Mouse (Mus musculus) G1E (cell line): ENCODE data around the gene Fxyd6. TPM values are rescaled to one million over a fixed set of nuclear protein-coding genes. Genes with fewer than 3 reads are reported as not detected.

Experiments used
- ATAC-seq: 2 replicates; pipeline ENCODE4 v1.8.0; 2016; ENCODE audit warnings: mild to moderate bottlenecking; ENCODE audit not compliant: insufficient number of reproducible peaks, poor library complexity, low FRiP score, severe bottlenecking; ENCODE audit errors: extremely low read depth
- DNase-seq: peaks from one replicate; pipeline ENCODE4 v3.0.0; 2012; ENCODE audit warnings: low spot score
- H3K27me3 ChIP-seq: 2 replicates; pipeline ENCODE4 v1.6.1; 2012; ENCODE audit warnings: mild to moderate bottlenecking, low read length, inconsistent platforms; ENCODE audit not compliant: insufficient read depth
- H3K36me3 ChIP-seq: replicated peaks from 2 replicates; pipeline ENCODE3; 2012; ENCODE audit warnings: mild to moderate bottlenecking, inconsistent platforms
- H3K4me1 ChIP-seq: 2 replicates; pipeline ENCODE4 v1.6.1; 2012; ENCODE audit warnings: low read depth, low read length, inconsistent platforms, mixed read lengths; ENCODE audit not compliant: insufficient read depth
- H3K4me3 ChIP-seq: 2 replicates; pipeline ENCODE4 v1.5.1; 2012; ENCODE audit warnings: low read depth, mild to moderate bottlenecking, inconsistent platforms, low read length, moderate library complexity, mixed read lengths
- H3K9me3 ChIP-seq: replicated peaks from 2 replicates; pipeline ENCODE4 v1.6.1; 2012; ENCODE audit warnings: inconsistent platforms
- CTCF ChIP-seq: IDR thresholded peaks from 2 replicates; pipeline ENCODE4 v1.5.1; 2012; ENCODE audit warnings: low read depth, low read length, inconsistent platforms, mixed read lengths
- GATA1 ChIP-seq: IDR thresholded peaks from 2 replicates; pipeline ENCODE4 v1.6.1; 2012; ENCODE audit warnings: borderline replicate concordance, low read length, inconsistent platforms, mixed read lengths
- GATA2 ChIP-seq: IDR thresholded peaks from 2 replicates; pipeline ENCODE4 v1.6.1; 2012; ENCODE audit warnings: low read depth, low read length, inconsistent platforms, borderline replicate concordance
- POLR2AphosphoS5 ChIP-seq: IDR thresholded peaks from 2 replicates; pipeline ENCODE4 v1.6.1; 2012; ENCODE audit warnings: low read depth, low read length, inconsistent platforms; ENCODE audit not compliant: insufficient replicate concordance
- TAL1 ChIP-seq: conservative IDR thresholded peaks from 2 replicates; pipeline ENCODE4 v1.6.1; 2012; ENCODE audit warnings: low read depth, low read length, inconsistent platforms, mixed read lengths
- polyA plus RNA-seq: library from polyadenylated mRNA; stranded (reverse); fragments of >175 nt; gene quantifications from 2 replicates; pipeline ENCODE4 v1.2.3, GENCODE M21; 2012
- total RNA-seq, 2 experiments: library from RNA; stranded (forward) in 1 of 2; stranded (reverse) in 1 of 2; fragments of 200-1000 nt in 1 of 2; fragments of >200 nt in 1 of 2; fragmentation: Nextera tagmentation in 1 of 2; gene quantifications; 2 replicates each; pipeline ENCODE4 v1.2.3; 2014 to 2017

Fxyd6 gene
- total and polyA plus RNA-seq, 3 experiments, result 0.16 TPM; not detected in 2

GRCm38 (mm10) chr9:45371337-45371707, 1.3 kb downstream of the Fxyd6 start:
- 0 out of 2 replicates have a peak, but pooled peaks cover 12% of the 10 kb centered on the region for H3K27me3 ChIP-seq
- ATAC-seq (no peak), DNase-seq (no peak)
- no peaks in the 10 kb centered on the region for H3K9me3 ChIP-seq
- TF ChIP-seq POLR2AphosphoS5, result no peak
- TF ChIP-seq CTCF, result no peak
- H3K4me3 ChIP-seq, result no peak overlapping the region
- H3K36me3 ChIP-seq, result no peaks in the 10 kb centered on the region
- H3K4me1 ChIP-seq, result no peaks in the 10 kb centered on the region

- no peak overlapping the region for H3K4me3 ChIP-seq
- no peaks in the 10 kb centered on the region for H3K9me3 ChIP-seq
- H3K4me1 ChIP-seq, result no peaks in the 10 kb centered on the region
- H3K27me3 ChIP-seq, result 0 out of 2 replicates have a peak, but pooled peaks cover 10% of the 10 kb centered on the region
- DNase-seq (no peak), ATAC-seq (no peak)
- TF ChIP-seq CTCF (no peak), POLR2AphosphoS5 (no peak), GATA1 (no peak), TAL1 (no peak), GATA2 (no peak)
- no peaks in the 10 kb centered on the region for H3K36me3 ChIP-seq
These were observed 3.9 kb downstream of the Fxyd6 start for GRCm38 (mm10) chr9:45373896-45374295.

DNA sequence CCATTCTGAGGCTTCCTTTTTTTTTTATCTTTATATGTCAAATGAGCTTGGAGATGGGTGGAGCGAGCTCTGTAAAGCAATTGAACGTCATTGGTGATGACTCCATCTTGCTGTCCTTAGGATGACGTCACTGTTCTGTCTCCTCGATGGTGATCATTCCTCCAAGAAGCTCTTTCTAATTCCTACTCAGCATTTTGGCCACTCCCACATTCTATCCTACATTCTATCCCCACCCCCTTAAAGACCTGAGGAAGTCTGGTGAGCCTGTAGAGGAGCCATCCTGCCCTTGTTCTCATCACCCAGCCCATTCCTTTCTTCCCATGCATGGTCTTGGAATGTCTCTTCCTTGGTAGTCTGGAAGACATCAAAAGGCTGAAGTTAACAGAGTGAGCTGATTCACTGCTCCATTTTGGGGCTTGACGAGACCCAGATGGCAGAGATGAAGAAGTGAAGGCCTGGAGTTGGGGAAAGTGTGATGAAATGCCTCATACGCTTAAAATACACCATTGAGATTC, 5.1 kb downstream of the Fxyd6 start:
- Histone ChIP-seq H3K36me3 (no peaks in the 10 kb centered on the region), H3K9me3 (no peaks in the 10 kb centered on the region), H3K27me3 (0 out of 2 replicates have a peak, but pooled peaks cover 9% of the 10 kb centered on the region), H3K4me3 (no peak overlapping the region), H3K4me1 (no peaks in the 10 kb centered on the region)
- TF ChIP-seq GATA2, result no peak
- no peak for TF ChIP-seq GATA1
- no peak for TF ChIP-seq POLR2AphosphoS5
- TF ChIP-seq CTCF, result no peak
- TF ChIP-seq TAL1, result no peak
- no peak for ATAC-seq
- no peak for DNase-seq

DNA sequence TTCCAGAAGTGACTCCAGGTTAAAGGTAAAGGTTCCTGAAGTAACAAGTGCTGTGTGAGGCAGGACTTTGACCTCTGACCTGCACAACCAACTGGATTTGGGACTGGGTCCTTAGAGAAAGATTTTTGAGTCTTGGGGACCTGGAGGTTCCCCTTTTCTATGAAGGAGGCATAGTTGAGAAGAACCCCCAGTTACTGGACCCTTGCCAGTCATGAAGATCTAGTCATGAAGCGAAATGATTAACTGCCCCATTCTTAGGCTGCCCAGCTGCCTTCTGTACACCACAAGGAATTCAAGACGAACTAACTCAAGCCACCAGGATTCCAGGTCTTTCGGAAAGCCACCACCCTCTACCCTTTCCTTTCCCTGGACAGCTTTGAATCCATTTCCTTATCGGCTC, 6.4 kb downstream of the Fxyd6 start:
- Histone ChIP-seq H3K9me3 (no peaks in the 10 kb centered on the region), H3K4me3 (no peak overlapping the region), H3K4me1 (no peaks in the 10 kb centered on the region), H3K36me3 (no peaks in the 10 kb centered on the region), H3K27me3 (no peaks in the 10 kb centered on the region)
- ATAC-seq (no peak), DNase-seq (no peak)
- TF ChIP-seq TAL1 (no peak), GATA1 (no peak), CTCF (no peak), GATA2 (no peak), POLR2AphosphoS5 (no peak)

DNA sequence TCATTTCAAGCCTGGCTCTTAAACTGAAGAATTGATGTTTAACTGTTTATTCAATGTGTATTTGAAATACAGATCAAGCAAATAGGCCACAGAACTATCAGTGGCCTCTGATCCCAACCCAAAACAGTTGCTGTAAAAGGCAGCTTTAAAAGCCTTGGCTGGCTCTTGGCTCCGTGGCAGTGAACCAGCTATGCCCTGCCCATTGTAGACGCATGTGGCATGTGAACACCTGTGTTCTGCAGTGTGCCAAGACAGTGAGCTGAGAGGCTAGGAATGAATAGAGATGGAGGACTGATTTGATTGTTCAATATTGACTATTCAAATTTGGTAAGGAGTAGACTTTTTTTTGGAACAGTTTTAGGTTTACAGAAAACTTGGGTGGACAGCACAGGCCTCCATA, 6.9 kb downstream of the Fxyd6 start:
- DNase-seq (no peak), ATAC-seq (no peak)
- TF ChIP-seq CTCF, result no peak
- no peak for TF ChIP-seq TAL1
- no peak for TF ChIP-seq POLR2AphosphoS5
- no peak for TF ChIP-seq GATA2
- no peak for TF ChIP-seq GATA1
- no peaks in the 10 kb centered on the region for H3K4me1 ChIP-seq
- no peaks in the 10 kb centered on the region for H3K9me3 ChIP-seq
- no peaks in the 10 kb centered on the region for H3K36me3 ChIP-seq
- H3K27me3 ChIP-seq, result no peaks in the 10 kb centered on the region
- no peak overlapping the region for H3K4me3 ChIP-seq

DNA sequence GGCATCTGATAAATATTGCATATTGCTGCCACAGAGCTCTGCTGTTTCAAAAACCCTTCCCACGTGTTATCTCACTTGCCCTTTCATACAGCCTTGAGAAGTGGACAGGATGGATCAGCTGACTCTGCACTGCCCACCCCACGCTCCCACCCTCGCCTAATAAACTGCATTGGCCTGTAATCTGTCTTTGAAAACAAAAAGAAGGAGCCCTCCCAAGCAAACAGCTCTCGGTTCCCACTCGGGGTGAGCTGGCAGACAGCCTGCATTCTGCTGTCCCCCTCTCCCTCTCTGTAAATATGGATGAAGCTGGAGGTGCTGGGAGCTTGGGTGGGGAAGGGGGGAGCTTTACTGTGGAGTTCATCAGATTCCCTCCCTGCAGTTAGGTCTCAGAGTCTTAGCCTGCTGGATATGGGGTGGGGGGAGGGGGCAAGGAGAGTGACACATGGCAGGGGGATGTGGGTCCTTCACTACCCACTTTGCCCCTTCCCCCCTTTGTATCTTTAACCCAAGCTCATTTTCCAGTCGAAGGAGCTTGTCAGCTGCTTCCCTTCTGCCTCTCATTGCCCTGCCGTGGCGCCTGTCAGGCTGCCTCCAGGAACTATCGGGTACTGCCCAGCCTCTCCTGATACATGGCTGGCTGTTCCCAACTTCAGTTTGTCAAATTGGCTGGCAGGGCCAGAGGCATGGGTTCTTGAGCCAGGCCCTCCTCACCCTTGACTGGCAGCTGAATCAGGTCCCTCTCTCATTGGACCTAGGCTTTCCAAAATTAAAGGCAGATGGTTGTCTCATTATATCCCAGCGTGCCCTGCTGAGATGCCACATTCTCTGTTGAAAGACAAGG, 10.6 kb downstream of the Fxyd6 start:
- Histone ChIP-seq H3K4me1 (no peaks in the 10 kb centered on the region), H3K27me3 (no peaks in the 10 kb centered on the region), H3K9me3 (no peaks in the 10 kb centered on the region), H3K36me3 (no peaks in the 10 kb centered on the region), H3K4me3 (no peak overlapping the region)
- TF ChIP-seq POLR2AphosphoS5, result no peak
- TF ChIP-seq TAL1, result no peak
- TF ChIP-seq GATA2, result no peak
- no peak for TF ChIP-seq CTCF
- no peak for TF ChIP-seq GATA1
- ATAC-seq (no peak), DNase-seq (no peak)
